Mouse (Mus musculus): ENCODE results near the gene Klhl35.

The Klhl35 gene

GRCm38 (mm10) chr7:99443164-99443563 lies 22.6 kb upstream of the Klhl35 start:
- no peaks in the 10 kb centered on the region for H3K36me3 ChIP-seq (ENCODE audit: control insufficient read depth, insufficient read depth, low read length, poor library complexity, severe bottlenecking)

GRCm38 (mm10) chr7:99444012-99444411 lies 21.8 kb upstream of the Klhl35 start:
- Histone ChIP-seq H3K36me3 (ENCODE audit: control insufficient read depth, insufficient read depth, low read length, poor library complexity, severe bottlenecking) (no peaks in the 10 kb centered on the region), H3K27me3 (ENCODE audit: control insufficient read depth, insufficient read depth, low read length, poor library complexity, severe bottlenecking) (no peaks in the 10 kb centered on the region)
- DNase-seq (ENCODE audit: low read depth, low spot score), result peak; percentile 30

More at GRCm38 (mm10) chr7:99443164-99443563, 22.6 kb upstream of the Klhl35 start:
- no peak for DNase-seq (ENCODE audit: low read depth, low spot score)
- H3K27me3 ChIP-seq (ENCODE audit: control insufficient read depth, insufficient read depth, low read length, poor library complexity, severe bottlenecking), result no peaks in the 10 kb centered on the region

GRCm38 (mm10) chr7:99445833-99446232 lies 20.0 kb upstream of the Klhl35 start:
- H3K27me3 ChIP-seq (ENCODE audit: control insufficient read depth, insufficient read depth, low read length, poor library complexity, severe bottlenecking), result no peaks in the 10 kb centered on the region
- H3K36me3 ChIP-seq (ENCODE audit: control insufficient read depth, insufficient read depth, low read length, poor library complexity, severe bottlenecking), result no peaks in the 10 kb centered on the region
- no peak for DNase-seq (ENCODE audit: low read depth, low spot score)

- no peak for DNase-seq (ENCODE audit: low read depth, low spot score)
- Histone ChIP-seq H3K36me3 (ENCODE audit: control insufficient read depth, insufficient read depth, low read length, poor library complexity, severe bottlenecking) (no peaks in the 10 kb centered on the region), H3K27me3 (ENCODE audit: control insufficient read depth, insufficient read depth, low read length, poor library complexity, severe bottlenecking) (no peaks in the 10 kb centered on the region)
Measured at GRCm38 (mm10) chr7:99447323-99447722, 18.5 kb upstream of the Klhl35 start.

GRCm38 (mm10) chr7:99448619-99449018 lies 17.2 kb upstream of the Klhl35 start:
- no peak for DNase-seq (ENCODE audit: low read depth, low spot score)
- no peaks in the 10 kb centered on the region for H3K27me3 ChIP-seq (ENCODE audit: control insufficient read depth, insufficient read depth, low read length, poor library complexity, severe bottlenecking)
- H3K36me3 ChIP-seq (ENCODE audit: control insufficient read depth, insufficient read depth, low read length, poor library complexity, severe bottlenecking), result no peaks in the 10 kb centered on the region

GRCm38 (mm10) chr7:99449063-99449462 lies 16.7 kb upstream of the Klhl35 start:
- peak; percentile 31 for DNase-seq (ENCODE audit: low read depth, low spot score)
- H3K36me3 ChIP-seq (ENCODE audit: control insufficient read depth, insufficient read depth, low read length, poor library complexity, severe bottlenecking), result no peaks in the 10 kb centered on the region
- H3K27me3 ChIP-seq (ENCODE audit: control insufficient read depth, insufficient read depth, low read length, poor library complexity, severe bottlenecking), result no peaks in the 10 kb centered on the region

- Histone ChIP-seq H3K36me3 (ENCODE audit: control insufficient read depth, insufficient read depth, low read length, poor library complexity, severe bottlenecking) (no peaks in the 10 kb centered on the region), H3K27me3 (ENCODE audit: control insufficient read depth, insufficient read depth, low read length, poor library complexity, severe bottlenecking) (no peaks in the 10 kb centered on the region)
- no peak for DNase-seq (ENCODE audit: low read depth, low spot score)
Measured at GRCm38 (mm10) chr7:99449751-99450150, 16.1 kb upstream of the Klhl35 start.

- Histone ChIP-seq H3K27me3 (ENCODE audit: control insufficient read depth, insufficient read depth, low read length, poor library complexity, severe bottlenecking) (no peaks in the 10 kb centered on the region), H3K36me3 (ENCODE audit: control insufficient read depth, insufficient read depth, low read length, poor library complexity, severe bottlenecking) (no peaks in the 10 kb centered on the region)
- DNase-seq (ENCODE audit: low read depth, low spot score), result peak; percentile 88
Measured at GRCm38 (mm10) chr7:99450703-99451102, 15.1 kb upstream of the Klhl35 start.

GRCm38 (mm10) chr7:99452859-99453258 lies 12.9 kb upstream of the Klhl35 start:
- Histone ChIP-seq H3K36me3 (ENCODE audit: control insufficient read depth, insufficient read depth, low read length, poor library complexity, severe bottlenecking) (no peaks in the 10 kb centered on the region), H3K27me3 (ENCODE audit: control insufficient read depth, insufficient read depth, low read length, poor library complexity, severe bottlenecking) (no peaks in the 10 kb centered on the region)
- DNase-seq (ENCODE audit: low read depth, low spot score), result no peak

GRCm38 (mm10) chr7:99454044-99454443 lies 11.8 kb upstream of the Klhl35 start:
- DNase-seq (ENCODE audit: low read depth, low spot score), result no peak
- H3K36me3 ChIP-seq (ENCODE audit: control insufficient read depth, insufficient read depth, low read length, poor library complexity, severe bottlenecking), result no peaks in the 10 kb centered on the region
- H3K27me3 ChIP-seq (ENCODE audit: control insufficient read depth, insufficient read depth, low read length, poor library complexity, severe bottlenecking), result no peaks in the 10 kb centered on the region

- no peak for DNase-seq (ENCODE audit: low read depth, low spot score)
- Histone ChIP-seq H3K27me3 (ENCODE audit: control insufficient read depth, insufficient read depth, low read length, poor library complexity, severe bottlenecking) (no peaks in the 10 kb centered on the region), H3K36me3 (ENCODE audit: control insufficient read depth, insufficient read depth, low read length, poor library complexity, severe bottlenecking) (no peaks in the 10 kb centered on the region)
Measured at GRCm38 (mm10) chr7:99458849-99459248, 7.0 kb upstream of the Klhl35 start.

GRCm38 (mm10) chr7:99459888-99460652 lies 5.7 kb upstream of the Klhl35 start:
- Histone ChIP-seq H3K36me3 (ENCODE audit: control insufficient read depth, insufficient read depth, low read length, poor library complexity, severe bottlenecking) (no peaks in the 10 kb centered on the region), H3K27me3 (ENCODE audit: control insufficient read depth, insufficient read depth, low read length, poor library complexity, severe bottlenecking) (no peaks in the 10 kb centered on the region)
- DNase-seq (ENCODE audit: low read depth, low spot score), result no peak

- H3K27me3 ChIP-seq (ENCODE audit: control insufficient read depth, insufficient read depth, low read length, poor library complexity, severe bottlenecking), result no peaks in the 10 kb centered on the region
- no peak for DNase-seq (ENCODE audit: low read depth, low spot score)
- no peaks in the 10 kb centered on the region for H3K36me3 ChIP-seq (ENCODE audit: control insufficient read depth, insufficient read depth, low read length, poor library complexity, severe bottlenecking)
Measured at GRCm38 (mm10) chr7:99463120-99463519, 2.7 kb upstream of the Klhl35 start.

- no peaks in the 10 kb centered on the region for H3K36me3 ChIP-seq (ENCODE audit: control insufficient read depth, insufficient read depth, low read length, poor library complexity, severe bottlenecking)
- no peaks in the 10 kb centered on the region for H3K27me3 ChIP-seq (ENCODE audit: control insufficient read depth, insufficient read depth, low read length, poor library complexity, severe bottlenecking)
- DNase-seq (ENCODE audit: low read depth, low spot score), result no peak
Measured at GRCm38 (mm10) chr7:99467916-99468282, 2.1 kb downstream of the Klhl35 start.

GRCm38 (mm10) chr7:99468283-99469132 lies 2.7 kb downstream of the Klhl35 start:
- Histone ChIP-seq H3K36me3 (ENCODE audit: control insufficient read depth, insufficient read depth, low read length, poor library complexity, severe bottlenecking) (no peaks in the 10 kb centered on the region), H3K27me3 (ENCODE audit: control insufficient read depth, insufficient read depth, low read length, poor library complexity, severe bottlenecking) (no peaks in the 10 kb centered on the region)
- DNase-seq (ENCODE audit: low read depth, low spot score), result peak; percentile 77

Data from splenic B cell, adult 2 months (primary cell).